Mouse (Mus musculus) left cerebral cortex, postnatal 10 days (tissue): ENCODE results near the gene Rxfp4. TPM values are rescaled to one million over a fixed set of nuclear protein-coding genes. Genes with fewer than 3 reads are reported as not detected.
"Not testable (repeated sequence)": the region's sequence is repeated elsewhere in the genome, so short reads cannot be mapped to it uniquely, and the experiment has no call there.

Experiments used
- DNase-seq, 2 experiments: peaks; one replicate each; pipeline ENCODE4 v3.0.0; 2021 to 2022; ENCODE audit warnings: low spot score in 2 of 2, mixed read lengths in 1 of 2; ENCODE audit errors: extremely low spot score in 1 of 2
- intact Hi-C: fragments of 180-260 bp; cut with DNase I; formaldehyde crosslinking; loops from one replicate; pipeline ENCODE4 v1.15.1; 2025
- total RNA-seq, 2 experiments: library from RNA; stranded (reverse); gene quantifications; 2 replicates each; pipeline ENCODE4 v1.2.3; 2021

The Rxfp4 gene
- total RNA-seq, 2 experiments from 2014 or later, result not detected

DNA sequence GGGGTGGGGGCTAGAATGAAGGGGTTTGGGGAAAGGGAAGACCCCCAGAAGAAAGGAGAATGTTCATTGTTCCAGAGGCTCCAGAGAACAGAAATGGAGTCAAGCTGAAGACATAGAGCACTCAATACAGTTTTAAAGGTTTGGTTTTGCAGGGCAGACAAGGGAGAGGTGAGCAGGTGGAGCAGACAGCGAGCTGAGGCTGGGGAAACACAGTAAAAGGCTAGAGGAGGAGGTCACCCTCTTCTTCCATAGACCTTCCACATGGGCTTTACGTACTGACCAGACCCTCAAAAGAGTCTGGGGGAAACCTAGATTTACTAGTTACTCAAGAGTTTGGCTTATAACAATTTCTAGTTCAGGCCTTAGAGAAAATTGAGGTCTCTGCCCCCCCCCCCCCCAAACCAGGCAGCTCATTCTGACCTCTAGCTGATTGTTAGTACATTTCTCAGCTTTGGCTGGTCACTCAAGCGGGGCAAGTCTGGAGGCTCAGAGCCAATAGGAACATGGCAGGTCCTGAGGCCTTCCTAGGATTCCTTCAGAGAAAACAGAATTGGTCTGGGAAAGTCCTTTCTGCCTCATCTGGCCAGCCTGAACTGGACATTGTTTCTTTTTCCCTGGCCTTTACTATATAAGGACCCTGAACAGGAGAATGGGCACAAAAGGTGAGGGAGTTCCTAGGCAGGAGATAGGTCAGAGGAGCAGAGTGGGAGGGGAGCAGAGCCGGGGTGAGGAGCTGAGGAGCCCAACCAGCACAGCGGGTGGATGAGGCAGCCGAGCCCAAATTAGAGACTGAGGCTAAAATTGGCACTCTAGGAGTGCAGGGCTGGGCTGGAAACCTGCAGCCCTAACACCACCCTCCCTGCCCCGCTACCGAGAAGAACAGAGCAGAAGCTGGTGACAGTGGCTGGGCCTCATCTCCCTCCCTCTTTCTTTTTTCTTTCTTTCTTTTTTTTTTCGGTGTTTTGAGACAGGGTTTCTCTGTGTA is 33.5 kb downstream of the Rxfp4 start:
- DNase-seq, result peak in 1 of 2 experiments; percentile 26
- intact Hi-C loops, result no loop called here

DNA sequence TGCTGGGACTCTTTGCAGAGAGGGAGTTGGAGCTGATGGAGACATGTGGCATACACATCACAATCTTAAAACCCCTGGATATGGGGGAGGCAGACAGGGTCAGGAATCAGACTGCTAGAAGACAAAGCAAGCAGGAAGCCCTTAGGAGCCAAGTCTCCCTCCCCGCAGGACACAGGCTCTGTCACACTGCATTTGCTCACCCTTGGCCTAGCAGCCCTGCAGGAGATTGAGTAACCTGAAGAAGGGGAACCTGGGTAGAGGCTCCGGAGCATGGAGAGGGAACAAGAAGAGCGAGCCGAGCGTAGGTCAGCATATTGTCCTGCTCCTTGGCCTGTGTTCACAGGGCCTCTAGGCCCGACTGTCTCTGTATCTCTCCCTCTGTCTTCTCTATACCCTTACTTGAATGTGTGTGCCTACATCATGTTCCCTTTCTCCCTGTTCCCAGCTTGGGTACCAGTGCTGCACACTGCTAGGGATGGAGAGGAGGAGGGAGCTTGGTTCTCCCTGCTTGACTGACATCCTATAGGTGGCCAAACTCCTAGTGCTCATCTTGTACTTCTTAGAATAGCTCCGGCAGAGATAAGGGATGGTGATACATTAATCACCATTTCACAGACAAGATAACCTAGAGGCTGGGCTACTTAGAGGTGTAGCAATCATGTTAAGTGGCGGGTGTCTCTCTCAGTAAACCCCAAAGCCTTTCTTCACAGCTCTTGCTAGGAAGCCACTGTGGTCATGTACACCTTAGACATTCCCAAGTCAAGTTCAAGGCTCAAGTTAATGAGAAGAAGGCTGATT is 34.7 kb downstream of the Rxfp4 start:
- DNase-seq, result no peak
- intact Hi-C loops, result no loop called here

DNA sequence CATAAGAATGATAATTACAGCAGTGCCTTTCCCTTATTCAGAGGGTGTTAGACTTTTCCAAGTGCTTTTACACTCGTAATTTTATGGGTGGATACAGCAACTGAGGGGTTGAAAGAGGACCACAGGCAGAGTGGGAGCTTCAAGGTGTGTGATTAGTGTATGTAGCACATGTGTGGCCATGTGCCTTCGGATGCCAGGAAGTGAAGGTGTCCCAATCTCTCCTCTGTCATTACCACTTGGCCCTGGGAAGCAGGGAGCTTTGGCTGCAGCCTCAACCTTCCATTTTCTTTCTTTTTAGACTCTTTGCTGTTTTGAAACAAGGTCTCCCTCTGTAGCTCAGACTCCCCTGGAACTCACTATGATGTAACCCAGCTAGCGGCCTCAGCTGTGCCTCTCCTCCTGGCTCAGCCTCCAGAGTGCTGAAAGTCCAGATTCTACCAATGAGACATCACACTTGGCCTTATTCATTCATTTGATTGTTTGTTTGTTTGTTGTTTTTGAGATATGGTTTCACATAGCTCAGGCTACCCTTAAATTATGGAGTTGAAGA is 35.9 kb downstream of the Rxfp4 start:
- DNase-seq, result no peak
- intact Hi-C loops, result no loop called here

DNA sequence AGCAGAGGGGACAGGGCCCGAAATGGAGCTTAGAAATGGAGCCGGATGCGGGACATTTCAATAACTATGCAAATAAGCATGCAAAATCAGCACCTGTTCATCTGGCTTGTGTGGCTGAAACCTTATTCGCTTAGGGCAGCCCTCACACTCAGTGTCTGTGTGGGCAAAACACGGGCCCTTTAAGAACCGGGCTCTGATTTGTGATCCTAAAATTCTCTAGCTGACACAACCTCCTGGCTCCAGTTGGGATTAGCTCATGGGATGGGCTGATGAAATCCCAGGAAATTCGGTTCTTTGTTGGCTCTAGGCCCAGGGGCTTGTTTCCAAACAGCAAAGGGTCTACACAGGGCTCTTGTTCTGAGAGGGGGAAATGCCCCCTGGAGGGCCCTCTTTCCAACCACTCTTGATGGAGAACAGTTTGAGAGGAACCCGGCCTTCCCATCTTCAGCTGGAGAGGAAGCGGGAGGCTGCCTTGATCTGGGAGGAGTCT is 37.0 kb downstream of the Rxfp4 start:
- intact Hi-C loops, result no loop called here
- DNase-seq, result peak in 1 of 2 experiments; percentile 53

DNA sequence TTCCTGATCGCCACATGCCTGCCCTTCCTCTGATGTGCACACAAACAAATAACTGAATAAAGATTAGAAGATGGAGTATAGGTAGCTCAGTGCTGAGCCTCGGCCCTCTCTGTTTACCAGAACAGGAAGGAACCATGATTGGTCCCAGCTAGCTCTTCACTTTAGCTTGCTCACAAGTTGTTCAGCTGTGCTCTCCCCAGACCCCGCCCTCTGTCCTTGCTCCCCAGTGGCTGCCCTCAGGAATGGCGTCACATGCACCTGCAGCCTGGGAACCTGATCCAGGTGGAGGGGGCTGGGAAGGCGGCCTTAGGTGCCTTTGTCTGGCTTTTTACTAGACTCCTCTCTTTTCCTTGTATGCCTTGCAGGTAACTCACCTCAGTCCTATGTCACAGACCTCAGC is 37.8 kb downstream of the Rxfp4 start:
- intact Hi-C loops, result no loop called here
- DNase-seq, result no peak

DNA sequence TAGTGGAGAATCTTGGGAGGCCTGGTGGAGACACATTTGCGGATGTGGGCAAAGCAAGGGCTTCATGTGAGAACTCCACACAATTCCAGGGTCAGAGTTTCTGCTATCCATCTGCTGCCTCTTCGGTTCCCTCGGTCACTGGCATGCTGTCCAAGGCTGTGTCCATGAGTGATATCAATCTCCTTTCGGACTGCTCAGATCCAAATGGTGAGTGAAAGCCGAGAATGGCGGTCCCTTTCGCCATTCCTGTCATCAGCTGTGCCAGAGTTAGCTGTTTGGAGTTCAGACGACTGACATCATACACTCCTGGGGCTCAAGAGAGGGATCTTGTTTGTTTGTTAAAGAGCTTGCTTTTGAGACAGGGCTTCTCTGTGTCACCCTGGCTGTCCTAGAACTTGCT is 38.5 kb downstream of the Rxfp4 start:
- no peak for DNase-seq
- intact Hi-C loops, result no loop called here

DNA sequence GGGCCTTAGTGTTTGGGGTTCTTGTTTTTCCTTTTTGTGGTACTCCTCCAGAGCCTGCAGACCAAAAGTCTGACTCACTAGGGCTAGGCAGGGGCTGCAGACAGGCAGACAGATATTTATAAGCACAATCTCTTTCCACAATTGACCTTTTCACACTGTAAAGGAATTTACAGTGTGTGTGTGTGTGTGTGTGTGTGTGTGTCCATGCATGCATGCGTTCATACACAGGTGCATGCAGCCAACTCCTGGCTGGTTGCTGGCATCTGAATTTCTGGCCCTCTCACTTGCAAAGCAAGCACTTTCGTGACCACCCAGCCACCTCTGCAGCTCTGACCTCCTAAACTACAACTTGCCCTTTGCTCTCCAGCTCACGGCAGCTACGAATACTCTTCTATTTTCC is 43.9 kb downstream of the Rxfp4 start:
- intact Hi-C loops, result loop anchor here (5.0 kb wide), 2 partner anchors 33 to 78 kb away; partner anchors contain the start of gene Khdc4
- no peak for DNase-seq

DNA sequence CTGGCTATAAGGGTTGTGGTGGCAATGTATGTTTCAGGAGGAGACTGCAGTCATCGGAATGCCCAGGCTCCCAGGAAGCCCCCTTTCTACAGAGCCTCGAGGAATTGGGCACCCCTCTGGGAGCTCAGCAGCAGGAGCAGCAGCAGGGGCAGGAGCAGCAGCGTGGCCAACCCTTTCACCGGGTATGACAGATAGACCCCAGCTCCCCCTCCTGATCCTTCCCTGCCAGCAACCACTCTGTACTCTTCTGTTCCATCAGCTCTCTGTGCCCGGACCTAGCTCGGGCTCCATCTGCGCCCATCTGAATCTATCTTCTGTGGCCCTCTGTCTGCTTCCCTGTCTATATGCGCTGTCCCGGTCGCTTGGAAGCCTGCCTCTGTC is 45.2 kb downstream of the Rxfp4 start:
- intact Hi-C loops, result loop anchor here (5.0 kb wide), 2 partner anchors 35 to 80 kb away; partner anchors contain the start of gene Khdc4
- DNase-seq, result no peak

DNA sequence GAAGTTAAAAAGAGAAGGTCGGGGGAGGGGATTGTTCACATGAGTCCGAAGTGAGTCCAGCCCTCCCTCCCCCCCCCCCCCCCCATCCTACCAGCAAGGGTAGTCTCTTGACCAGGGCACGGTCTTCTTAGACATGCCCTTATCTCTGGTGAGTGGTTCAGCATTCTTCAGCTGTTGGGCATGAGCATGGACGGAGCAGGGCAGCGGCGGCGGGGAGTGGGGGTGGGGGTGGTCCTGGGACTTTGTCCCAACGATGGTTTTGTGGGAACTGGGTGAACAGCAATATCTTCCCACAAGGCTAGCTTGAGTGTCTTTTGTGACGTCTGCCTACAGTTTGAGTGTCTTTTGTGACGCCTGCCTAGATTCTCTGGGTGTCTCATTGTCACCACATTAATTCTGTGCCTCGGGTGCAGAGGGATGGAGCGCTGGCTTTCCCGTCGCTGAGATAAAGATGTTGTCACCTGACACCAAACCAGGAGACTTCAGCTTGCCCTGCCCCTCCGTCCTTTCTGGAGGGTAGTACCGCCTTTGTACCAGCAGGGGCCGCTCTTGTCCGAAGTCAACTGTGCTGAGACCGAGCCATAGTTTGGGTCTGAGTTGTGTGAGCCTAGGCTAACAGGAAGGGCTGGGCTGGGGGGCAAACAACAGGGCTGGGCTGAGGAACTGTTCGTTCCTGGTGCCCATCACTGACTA is 45.7 kb downstream of the Rxfp4 start:
- intact Hi-C loops, result loop anchor here (5.0 kb wide), 2 partner anchors 35 to 80 kb away; partner anchors contain the start of gene Khdc4
- peak; percentile 82 to 86 for DNase-seq

DNA sequence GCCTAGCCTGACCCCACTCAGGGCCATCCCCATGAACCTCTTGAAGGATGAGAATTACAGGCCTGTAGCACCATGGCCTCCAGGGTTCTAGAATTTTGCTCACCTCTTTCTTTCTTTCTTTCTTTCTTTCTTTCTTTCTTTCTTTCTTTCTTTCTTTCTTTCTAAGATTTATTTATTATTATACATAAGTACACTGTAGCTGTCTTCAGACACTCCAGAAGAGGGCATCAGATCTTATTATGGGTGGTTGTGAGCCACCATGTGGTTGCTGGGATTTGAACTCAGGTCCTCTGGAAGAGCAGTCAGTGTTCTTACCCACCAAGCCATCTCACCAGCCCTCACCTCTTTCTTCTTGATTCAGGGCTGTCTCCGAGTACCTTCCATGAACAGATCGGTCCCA is 47.3 kb downstream of the Rxfp4 start, which contains the start of gene Arhgef2:
Gene Arhgef2 (plus strand): TSS at position 301 of the 400 bp plus-strand sequence.
- DNase-seq, result not testable (repeated sequence)
- intact Hi-C loops, result loop anchor here (5.0 kb wide), 2 partner anchors 37 to 82 kb away; partner anchors contain the start of gene Khdc4

DNA sequence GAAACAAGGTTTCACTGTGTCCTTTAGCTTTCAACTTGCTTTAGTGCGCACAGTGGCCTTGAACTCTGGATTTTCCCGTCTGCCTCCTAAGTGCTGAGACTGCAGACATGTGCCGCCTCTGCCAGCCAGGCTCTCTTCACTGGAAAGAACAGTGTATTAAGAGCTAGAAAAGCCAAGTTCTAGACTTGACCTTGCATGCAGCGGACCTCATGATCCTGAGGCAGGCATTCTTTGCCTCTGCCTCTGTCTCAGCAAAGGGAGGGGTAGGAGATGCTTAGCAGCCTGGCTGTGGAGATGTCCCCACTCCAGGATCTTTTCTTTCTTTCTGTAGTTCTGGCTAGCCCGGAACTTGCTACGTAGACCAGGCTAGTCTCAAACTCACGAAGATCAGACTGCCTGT is 48.1 kb downstream of the Rxfp4 start:
- intact Hi-C loops, result loop anchor here (5.0 kb wide), 2 partner anchors 37 to 82 kb away; partner anchors contain the start of gene Khdc4
- DNase-seq, result no peak

DNA sequence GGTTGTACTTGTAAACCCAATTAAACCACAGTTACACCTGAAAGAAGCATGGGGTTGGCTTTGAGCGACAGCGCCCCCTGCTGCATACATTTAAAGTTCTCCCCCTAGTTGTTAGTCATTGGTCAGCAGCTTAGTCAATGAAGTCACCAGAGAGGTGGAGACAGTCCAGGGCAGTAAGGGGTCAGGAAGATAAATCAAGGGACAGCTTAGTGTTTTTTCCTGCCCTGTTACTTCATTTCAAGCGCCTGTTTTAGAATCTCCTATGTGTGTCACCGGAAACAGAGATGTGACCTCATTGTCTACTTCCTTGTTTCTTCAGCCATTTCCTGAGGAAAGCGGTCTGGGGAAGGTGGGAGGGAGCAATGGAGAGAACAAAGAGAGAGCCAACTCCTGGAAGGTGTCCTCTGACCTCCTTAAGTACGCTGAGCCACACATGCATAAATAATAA is 49.2 kb downstream of the Rxfp4 start:
- intact Hi-C loops, result no loop called here
- DNase-seq, result peak in 1 of 2 experiments; percentile 76

DNA sequence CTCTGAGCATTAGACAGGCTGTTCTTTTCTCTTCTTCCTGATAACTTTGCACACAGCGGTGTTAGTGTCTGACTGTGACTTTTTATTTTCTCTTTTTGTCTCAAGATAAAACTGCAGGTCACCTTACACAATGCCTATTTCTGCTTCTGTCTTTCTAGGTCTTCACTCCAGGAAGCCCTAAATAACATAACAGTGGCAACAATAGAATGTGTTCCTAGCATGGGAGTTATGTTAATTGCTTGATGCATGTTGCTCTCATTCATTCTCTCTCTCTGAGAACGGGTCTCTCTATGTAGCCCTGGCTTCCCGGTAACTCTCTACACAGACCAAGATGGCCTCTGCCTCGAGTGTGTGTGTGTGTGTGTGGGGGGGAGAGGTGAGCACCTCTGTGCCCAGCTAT is 50.5 kb downstream of the Rxfp4 start:
- DNase-seq, result no peak
- intact Hi-C loops, result no loop called here

Other genes starting within 250 kb of the Rxfp4 start
- 10 to 100 TPM; 10.3 to 11.5 TPM for gene Pmf1, start 242.8 kb downstream of the Rxfp4 start, total RNA-seq
- gene Slc25a44, start 228.0 kb downstream of the Rxfp4 start, total RNA-seq, result 10 to 100 TPM; 60.3 to 62.5 TPM
- gene Sema4a, start 192.0 kb downstream of the Rxfp4 start, total RNA-seq, result 10 to 100 TPM; 46.5 to 52.6 TPM
- 10 to 100 TPM; 47.2 to 48.6 TPM for gene Lmna, start 143.2 kb downstream of the Rxfp4 start, total RNA-seq
- gene Mex3a, start 120.7 kb downstream of the Rxfp4 start, total RNA-seq, result 10 to 100 TPM in 1 of 2 experiments, 1 to 10 TPM in 1; 6.9 to 10.7 TPM
- gene Rab25, start 104.8 kb downstream of the Rxfp4 start, total RNA-seq, result not detected
- 100 to 1,000 TPM; 109 to 110 TPM for gene Lamtor2, start 100.1 kb downstream of the Rxfp4 start, total RNA-seq
- 10 to 100 TPM; 78.8 to 82.6 TPM for gene Ubqln4, start 99.4 kb downstream of the Rxfp4 start, total RNA-seq
- gene Ssr2, start 77.3 kb downstream of the Rxfp4 start, total RNA-seq, result 100 to 1,000 TPM; 127 to 128 TPM
- gene Arhgef2, start 47.2 kb downstream of the Rxfp4 start, total RNA-seq, result 100 to 1,000 TPM; 257 to 264 TPM
- 10 to 100 TPM; 52.0 to 55.7 TPM for gene Khdc4, start 32.7 kb upstream of the Rxfp4 start, total RNA-seq
- gene Rit1, start 63.7 kb upstream of the Rxfp4 start, total RNA-seq, result 10 to 100 TPM; 42.9 to 55.5 TPM
- gene Syt11, start 122.0 kb upstream of the Rxfp4 start, total RNA-seq, result 100 to 1,000 TPM; 433 to 447 TPM
- 10 to 100 TPM; 43.1 to 44.8 TPM for gene Gon4l, start 182.1 kb upstream of the Rxfp4 start, total RNA-seq